Mouse (Mus musculus): ENCODE measurements around the gene Mfsd6l.

GRCm38 (mm10) chr11:68531066-68531806 lies 24.8 kb upstream of the Mfsd6l start:
- TF ChIP-seq CTCF (IDR thresholded peaks at IDR 0.05; ENCODE audit: extremely low read depth, insufficient read depth, insufficient read length, insufficient replicate concordance) (no peak), POLR2A (IDR thresholded peaks at IDR 0.05; ENCODE audit: low read depth, low read length) (no peak)
